Mouse (Mus musculus) CD4-positive, CD25-positive, alpha-beta regulatory T cell (primary cell): ENCODE data around the gene Vmn2r73. TPM values are rescaled to one million over a fixed set of nuclear protein-coding genes. Genes with fewer than 3 reads are reported as not detected.

Experiments
- polyA plus RNA-seq: library from polyadenylated mRNA; unstranded; fragments of 100-300 nt; shearing (Covaris generic); gene quantifications from one replicate; pipeline ENCODE4 v1.2.1, GENCODE M21; 2017

Gene Vmn2r73
- polyA plus RNA-seq: 0.04 TPM

DNA sequence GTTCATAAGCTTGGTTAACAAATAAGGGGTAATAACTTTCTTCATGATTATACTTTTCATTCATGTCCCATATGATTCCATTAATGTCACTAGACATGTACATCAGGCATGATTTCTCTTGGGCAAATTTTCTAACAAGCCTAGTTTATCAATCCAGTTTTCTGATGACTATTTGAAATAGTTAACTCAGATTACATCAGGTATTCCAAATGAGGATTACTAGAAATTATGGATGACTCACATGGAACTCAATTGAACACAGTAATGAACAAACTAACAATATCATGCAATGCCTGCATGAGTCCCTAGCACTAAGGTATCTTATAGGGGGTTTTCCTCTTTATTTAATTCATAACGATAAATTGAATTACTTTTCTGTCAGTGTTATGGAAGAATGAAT is at the start of gene Vmn2r73:
TSS of gene Vmn2r73 (minus strand) at position 101 of the 400 bp plus-strand sequence.

Other genes starting within 250 kb of the Vmn2r73 start
- 0.04 TPM for gene Vmn2r72, start 121.2 kb downstream of the Vmn2r73 start, polyA plus RNA-seq
- gene Vmn2r74, start 85.4 kb upstream of the Vmn2r73 start, polyA plus RNA-seq: 0.08 TPM